Mouse (Mus musculus): ENCODE measurements at regions not wholly inside any gene's neighbourhood (a gene's known extent, or its start where the extent isn't known, plus 50 kb on each side); places are given as distances from the start of the nearest gene placed in this dataset.

DNA sequence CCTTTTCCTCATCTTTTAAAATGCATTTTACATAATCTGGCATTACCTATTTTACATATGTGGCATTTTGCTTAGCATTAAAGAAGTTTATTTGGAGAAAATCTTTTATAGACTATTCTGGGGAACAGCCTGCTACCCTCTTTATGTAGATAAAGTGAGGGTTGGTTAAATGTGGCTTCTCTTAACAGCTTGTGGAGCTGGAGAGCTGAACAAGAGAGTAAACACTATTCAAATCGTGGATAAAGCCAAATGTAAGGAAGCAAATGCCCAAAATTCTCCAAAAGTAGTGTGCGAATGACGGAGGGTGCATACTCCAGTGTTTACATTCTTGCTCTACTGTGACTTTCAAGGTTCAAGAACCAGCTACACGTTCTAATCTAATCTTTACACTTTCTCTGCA lies 833.9 kb upstream of the Tenm2 start:
- Histone ChIP-seq H3K27me3 (ENCODE audit: control insufficient read depth, insufficient read depth, low read length) (no peaks in the 10 kb centered on the region), H3K9me3 (ENCODE audit: control insufficient read depth, low read depth, low read length) (no peaks in the 10 kb centered on the region), H3K9ac (replicated peaks; ENCODE audit: low read depth, low read length) (no peak overlapping the region), H3K4me3 (ENCODE audit: low read depth, low read length) (no peak overlapping the region), H3K27ac (ENCODE audit: low read length) (no peak overlapping the region), H3K4me2 (replicated peaks; ENCODE audit: low read depth, low read length) (no peak overlapping the region), H3K4me1 (ENCODE audit: control insufficient read depth, insufficient read depth, low read length) (no peaks in the 10 kb centered on the region), H3K36me3 (ENCODE audit: control insufficient read depth, insufficient read depth, low read length) (no peaks in the 10 kb centered on the region)
- no peak for ATAC-seq (ENCODE audit: insufficient number of reproducible peaks, insufficient read depth, low FRiP score, low read depth)
- 53% methylated on average over 4 of the region's 4 CpGs for WGBS

DNA sequence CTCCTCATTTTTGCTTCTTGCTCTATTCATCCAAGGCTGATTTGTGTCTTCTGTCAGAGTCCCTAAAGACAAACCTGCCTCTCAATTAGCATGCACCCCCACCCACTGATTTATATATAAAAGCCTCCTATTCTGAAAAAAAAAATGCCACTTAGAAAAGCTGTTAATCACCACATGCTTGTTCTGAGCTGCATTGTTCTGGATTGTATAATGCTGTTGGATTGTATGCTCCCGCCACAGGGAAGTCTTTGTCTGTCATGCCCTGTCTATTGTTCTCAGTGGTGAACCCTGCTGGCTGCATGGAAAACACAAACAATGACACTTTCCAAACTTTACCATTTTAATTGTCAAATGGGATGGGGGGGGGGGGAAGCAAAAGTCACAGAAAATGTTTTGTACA lies 831.9 kb upstream of the Tenm2 start:
- Histone ChIP-seq H3K9ac (replicated peaks; ENCODE audit: low read depth, low read length) (no peak overlapping the region), H3K4me3 (ENCODE audit: low read depth, low read length) (no peak overlapping the region), H3K27ac (ENCODE audit: low read length) (no peak overlapping the region), H3K4me1 (ENCODE audit: control insufficient read depth, insufficient read depth, low read length) (no peaks in the 10 kb centered on the region), H3K4me2 (replicated peaks; ENCODE audit: low read depth, low read length) (no peak overlapping the region), H3K27me3 (ENCODE audit: control insufficient read depth, insufficient read depth, low read length) (no peaks in the 10 kb centered on the region), H3K36me3 (ENCODE audit: control insufficient read depth, insufficient read depth, low read length) (no peaks in the 10 kb centered on the region), H3K9me3 (ENCODE audit: control insufficient read depth, low read depth, low read length) (no peaks in the 10 kb centered on the region)
- no peak for ATAC-seq (ENCODE audit: insufficient number of reproducible peaks, insufficient read depth, low FRiP score, low read depth)
- WGBS = 53% methylated on average over 1 of the region's 1 CpGs

DNA sequence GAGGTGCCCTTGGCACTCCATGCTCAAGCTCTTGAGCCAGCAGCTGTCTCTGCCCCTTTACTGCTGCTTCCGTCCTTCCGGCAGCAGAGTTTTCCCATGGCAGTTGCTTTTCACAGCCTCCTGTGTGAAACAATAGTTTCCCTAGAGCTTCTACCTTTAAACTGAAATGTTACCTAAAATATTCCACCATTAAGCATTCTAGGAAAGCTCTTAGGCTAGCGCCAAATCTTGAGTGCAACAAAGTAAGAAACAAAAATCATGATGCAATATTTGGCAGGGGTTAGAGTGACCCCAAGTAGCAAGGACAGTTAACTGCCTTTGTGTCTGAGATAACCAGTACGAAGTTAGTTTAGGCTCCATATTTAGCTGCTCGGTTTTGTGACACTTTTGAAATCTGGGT lies 830.3 kb upstream of the Tenm2 start:
- WGBS = 81% methylated on average over 5 of the region's 5 CpGs
- Histone ChIP-seq H3K36me3 (ENCODE audit: control insufficient read depth, insufficient read depth, low read length) (no peaks in the 10 kb centered on the region), H3K27me3 (ENCODE audit: control insufficient read depth, insufficient read depth, low read length) (no peaks in the 10 kb centered on the region), H3K9ac (replicated peaks; ENCODE audit: low read depth, low read length) (no peak overlapping the region), H3K4me1 (ENCODE audit: control insufficient read depth, insufficient read depth, low read length) (no peaks in the 10 kb centered on the region), H3K27ac (ENCODE audit: low read length) (no peak overlapping the region), H3K4me3 (ENCODE audit: low read depth, low read length) (no peak overlapping the region), H3K9me3 (ENCODE audit: control insufficient read depth, low read depth, low read length) (no peaks in the 10 kb centered on the region), H3K4me2 (replicated peaks; ENCODE audit: low read depth, low read length) (no peak overlapping the region)
- ATAC-seq (ENCODE audit: insufficient number of reproducible peaks, insufficient read depth, low FRiP score, low read depth) = no peak

DNA sequence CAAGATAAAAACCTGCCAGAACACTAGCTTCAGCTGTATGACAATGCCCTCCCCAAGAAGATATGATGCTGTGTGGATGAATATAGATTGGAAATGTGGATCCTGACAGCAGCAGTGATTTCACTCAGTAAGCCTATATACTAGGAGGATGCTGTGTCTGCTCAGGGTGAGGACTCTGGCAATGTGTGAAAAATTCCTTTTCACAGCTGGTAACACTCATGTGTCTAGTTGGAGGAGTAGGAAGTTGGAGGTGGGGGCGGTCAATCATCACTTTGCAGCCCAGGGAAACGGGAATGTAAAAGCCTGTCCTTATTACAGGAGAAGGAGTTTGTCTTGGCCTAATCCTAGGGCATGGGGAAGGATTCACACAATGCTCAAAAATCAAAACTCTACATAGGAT lies 824.3 kb upstream of the Tenm2 start:
- H3K9me3 ChIP-seq (ENCODE audit: control insufficient read depth, low read depth, low read length) = no peaks in the 10 kb centered on the region
- no peaks in the 10 kb centered on the region for H3K4me1 ChIP-seq (ENCODE audit: control insufficient read depth, insufficient read depth, low read length)
- H3K27me3 ChIP-seq (ENCODE audit: control insufficient read depth, insufficient read depth, low read length) = no peaks in the 10 kb centered on the region
- peak; percentile 46; the same call in 1 of the 2 replicates for ATAC-seq (ENCODE audit: insufficient number of reproducible peaks, insufficient read depth, low FRiP score, low read depth)
- 29% methylated on average over 2 of the region's 2 CpGs for WGBS
- no peak overlapping the region for H3K9ac ChIP-seq (replicated peaks; ENCODE audit: low read depth, low read length)
- no peak overlapping the region for H3K4me3 ChIP-seq (ENCODE audit: low read depth, low read length)
- H3K36me3 ChIP-seq (ENCODE audit: control insufficient read depth, insufficient read depth, low read length) = no peaks in the 10 kb centered on the region
- H3K27ac ChIP-seq (ENCODE audit: low read length) = no peak overlapping the region
- no peak overlapping the region for H3K4me2 ChIP-seq (replicated peaks; ENCODE audit: low read depth, low read length)

DNA sequence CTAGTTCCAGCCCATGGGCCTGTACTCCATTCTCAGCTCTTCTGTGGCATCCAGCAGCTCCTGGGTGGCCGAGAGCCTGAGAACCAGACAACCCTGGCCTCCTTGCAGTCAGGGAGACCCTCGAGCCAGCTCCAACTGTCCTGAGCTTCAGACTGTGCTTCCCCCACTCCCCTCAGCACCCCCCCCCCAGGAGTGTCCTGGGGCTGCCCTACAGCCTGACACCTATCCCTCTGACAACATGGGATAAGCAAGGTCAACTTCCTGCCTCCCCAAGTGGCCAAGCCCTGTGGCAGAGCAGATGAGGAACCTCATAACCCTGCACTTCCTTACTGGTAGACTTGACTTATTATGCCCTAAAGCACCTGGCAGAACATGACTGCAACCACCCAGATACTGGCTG lies 823.1 kb upstream of the Tenm2 start:
- Histone ChIP-seq H3K27me3 (ENCODE audit: control insufficient read depth, insufficient read depth, low read length) (no peaks in the 10 kb centered on the region), H3K4me1 (ENCODE audit: control insufficient read depth, insufficient read depth, low read length) (no peaks in the 10 kb centered on the region), H3K4me2 (replicated peaks; ENCODE audit: low read depth, low read length) (no peak overlapping the region), H3K4me3 (ENCODE audit: low read depth, low read length) (no peak overlapping the region), H3K9ac (replicated peaks; ENCODE audit: low read depth, low read length) (no peak overlapping the region), H3K36me3 (ENCODE audit: control insufficient read depth, insufficient read depth, low read length) (no peaks in the 10 kb centered on the region), H3K9me3 (ENCODE audit: control insufficient read depth, low read depth, low read length) (no peaks in the 10 kb centered on the region), H3K27ac (ENCODE audit: low read length) (no peak overlapping the region)
- 75% methylated on average over 2 of the region's 2 CpGs for WGBS
- no peak for ATAC-seq (ENCODE audit: insufficient number of reproducible peaks, insufficient read depth, low FRiP score, low read depth)

DNA sequence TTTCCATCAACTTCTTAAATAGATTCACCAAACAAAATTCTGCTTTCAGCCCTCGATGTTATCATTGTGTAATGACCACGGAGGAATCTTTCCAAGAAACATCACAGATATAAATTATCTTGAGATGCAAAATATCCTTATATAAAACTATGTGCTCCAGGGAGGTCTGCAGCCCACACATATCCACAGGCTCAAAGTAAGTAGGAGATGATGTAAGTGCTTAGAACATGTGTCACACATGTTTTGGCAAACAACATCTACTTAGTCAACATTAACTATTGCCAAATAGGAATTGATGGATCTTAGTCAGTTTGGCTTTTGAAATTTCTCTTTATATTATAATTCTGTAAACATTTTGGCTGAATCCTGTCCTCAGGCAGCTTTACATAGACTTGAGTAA lies 800.8 kb upstream of the Tenm2 start:
- H3K4me3 ChIP-seq (ENCODE audit: low read depth, low read length) = no peak overlapping the region
- H3K27me3 ChIP-seq (ENCODE audit: control insufficient read depth, insufficient read depth, low read length) = no peaks in the 10 kb centered on the region
- ATAC-seq (ENCODE audit: insufficient number of reproducible peaks, insufficient read depth, low FRiP score, low read depth) = no peak
- no peaks in the 10 kb centered on the region for H3K4me1 ChIP-seq (ENCODE audit: control insufficient read depth, insufficient read depth, low read length)
- H3K36me3 ChIP-seq (ENCODE audit: control insufficient read depth, insufficient read depth, low read length) = no peaks in the 10 kb centered on the region
- WGBS = 51% methylated on average over 2 of the region's 2 CpGs
- H3K4me2 ChIP-seq (replicated peaks; ENCODE audit: low read depth, low read length) = no peak overlapping the region
- H3K27ac ChIP-seq (ENCODE audit: low read length) = no peak overlapping the region
- no peaks in the 10 kb centered on the region for H3K9me3 ChIP-seq (ENCODE audit: control insufficient read depth, low read depth, low read length)
- no peak overlapping the region for H3K9ac ChIP-seq (replicated peaks; ENCODE audit: low read depth, low read length)

DNA sequence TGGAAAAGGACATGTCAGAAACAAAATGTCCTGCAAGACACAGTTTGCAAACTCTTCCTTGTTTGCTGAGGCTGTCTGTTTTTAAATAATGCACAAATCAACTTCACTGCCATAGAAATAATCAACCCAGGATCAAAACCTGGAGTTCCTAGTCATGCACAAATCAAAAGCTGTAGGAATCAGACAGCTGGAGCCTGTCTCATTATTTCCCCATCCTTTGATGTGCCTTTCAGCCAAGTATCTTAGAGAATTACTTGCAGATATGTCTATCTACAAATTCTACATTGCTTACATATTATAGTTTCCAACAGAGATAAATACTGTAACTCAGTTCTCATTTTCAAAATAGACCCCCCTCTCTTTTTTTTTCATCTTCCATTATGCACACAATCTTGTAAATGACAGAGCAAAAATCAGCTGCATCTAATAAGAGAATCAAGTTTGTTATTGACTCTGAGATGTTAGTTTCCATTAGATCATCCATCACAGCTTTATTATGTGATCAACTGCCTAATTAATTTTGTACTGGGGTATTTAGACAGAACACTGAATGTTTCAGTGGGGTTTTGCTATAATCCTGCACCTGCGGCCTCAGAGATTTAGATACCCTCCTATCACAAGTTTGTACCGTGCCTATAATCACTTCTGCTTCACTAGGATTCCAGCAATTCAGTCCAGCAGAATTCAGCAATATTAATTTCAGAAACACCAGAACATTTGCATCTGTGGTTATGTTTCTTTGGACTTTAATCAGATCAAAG lies 798.9 kb upstream of the Tenm2 start:
- no peak for ATAC-seq (ENCODE audit: insufficient number of reproducible peaks, insufficient read depth, low FRiP score, low read depth)
- H3K36me3 ChIP-seq (ENCODE audit: control insufficient read depth, insufficient read depth, low read length) = no peaks in the 10 kb centered on the region
- no peak overlapping the region for H3K4me2 ChIP-seq (replicated peaks; ENCODE audit: low read depth, low read length)
- 59% methylated on average over 2 of the region's 2 CpGs for WGBS
- no peaks in the 10 kb centered on the region for H3K27me3 ChIP-seq (ENCODE audit: control insufficient read depth, insufficient read depth, low read length)
- H3K9ac ChIP-seq (replicated peaks; ENCODE audit: low read depth, low read length) = no peak overlapping the region
- H3K27ac ChIP-seq (ENCODE audit: low read length) = no peak overlapping the region
- no peaks in the 10 kb centered on the region for H3K9me3 ChIP-seq (ENCODE audit: control insufficient read depth, low read depth, low read length)
- no peak overlapping the region for H3K4me3 ChIP-seq (ENCODE audit: low read depth, low read length)
- H3K4me1 ChIP-seq (ENCODE audit: control insufficient read depth, insufficient read depth, low read length) = no peaks in the 10 kb centered on the region

DNA sequence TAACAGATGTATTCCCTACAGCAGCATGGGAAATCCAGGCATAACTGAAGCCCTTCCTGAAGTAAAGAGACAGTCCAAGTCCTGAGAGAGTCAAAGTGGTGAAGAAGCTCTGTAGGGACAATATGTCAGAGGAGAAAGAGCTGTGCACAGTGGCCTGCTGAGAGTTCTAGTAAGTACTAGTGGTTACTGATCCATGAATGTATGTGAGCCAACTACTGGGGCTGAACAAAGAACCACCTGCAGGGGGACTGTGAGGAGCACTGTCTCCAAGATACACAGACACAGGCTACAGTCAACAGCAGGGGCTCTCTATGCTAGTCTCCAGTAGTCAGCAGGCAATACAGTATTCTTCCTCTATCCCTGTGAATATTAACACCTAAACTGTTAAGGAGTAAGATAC lies 785.9 kb upstream of the Tenm2 start:
- no peak overlapping the region for H3K27ac ChIP-seq (ENCODE audit: low read length)
- no peak overlapping the region for H3K4me2 ChIP-seq (replicated peaks; ENCODE audit: low read depth, low read length)
- H3K36me3 ChIP-seq (ENCODE audit: control insufficient read depth, insufficient read depth, low read length) = no peaks in the 10 kb centered on the region
- H3K9me3 ChIP-seq (ENCODE audit: control insufficient read depth, low read depth, low read length) = no peaks in the 10 kb centered on the region
- no peak for ATAC-seq (ENCODE audit: insufficient number of reproducible peaks, insufficient read depth, low FRiP score, low read depth)
- H3K9ac ChIP-seq (replicated peaks; ENCODE audit: low read depth, low read length) = no peak overlapping the region
- no peaks in the 10 kb centered on the region for H3K4me1 ChIP-seq (ENCODE audit: control insufficient read depth, insufficient read depth, low read length)
- no peaks in the 10 kb centered on the region for H3K27me3 ChIP-seq (ENCODE audit: control insufficient read depth, insufficient read depth, low read length)
- H3K4me3 ChIP-seq (ENCODE audit: low read depth, low read length) = no peak overlapping the region

DNA sequence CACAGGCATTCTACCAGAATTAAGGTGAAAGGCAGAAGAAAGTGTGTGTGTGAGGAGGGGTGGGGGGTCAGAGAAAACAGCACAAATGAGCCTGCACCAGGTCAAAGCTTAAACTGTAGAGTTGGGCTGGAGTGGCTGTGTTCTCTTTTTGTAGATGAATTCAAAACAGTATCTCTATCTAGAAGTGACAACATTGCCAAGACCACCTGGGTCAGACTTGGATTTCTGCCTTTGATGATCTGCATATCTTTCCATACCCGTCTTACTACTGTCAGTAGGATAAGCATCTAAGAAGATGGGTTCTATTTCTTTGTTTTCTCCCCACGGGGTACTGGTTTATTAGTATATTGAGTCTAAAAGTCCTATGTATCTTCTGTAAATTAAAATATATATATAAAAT lies 742.4 kb upstream of the Tenm2 start:
- Histone ChIP-seq H3K4me2 (replicated peaks; ENCODE audit: low read depth, low read length) (no peak overlapping the region), H3K4me3 (ENCODE audit: low read depth, low read length) (no peak overlapping the region), H3K36me3 (ENCODE audit: control insufficient read depth, insufficient read depth, low read length) (no peaks in the 10 kb centered on the region), H3K9me3 (ENCODE audit: control insufficient read depth, low read depth, low read length) (no peaks in the 10 kb centered on the region), H3K27me3 (ENCODE audit: control insufficient read depth, insufficient read depth, low read length) (no peaks in the 10 kb centered on the region), H3K4me1 (ENCODE audit: control insufficient read depth, insufficient read depth, low read length) (no peaks in the 10 kb centered on the region), H3K27ac (ENCODE audit: low read length) (no peak overlapping the region), H3K9ac (replicated peaks; ENCODE audit: low read depth, low read length) (no peak overlapping the region)
- 90% methylated on average over 2 of the region's 2 CpGs for WGBS
- no peak for ATAC-seq (ENCODE audit: insufficient number of reproducible peaks, insufficient read depth, low FRiP score, low read depth)

Data from stomach, embryonic 14.5 days (tissue).